Mouse (Mus musculus): Measurements from ENCODE around the gene Rsad2. TPM values are rescaled to one million over a fixed set of nuclear protein-coding genes. Genes with fewer than 3 reads are reported as not detected.

Gene Rsad2
- polyA plus RNA-seq, 1 experiment from 2014 or later: 0.54 TPM

DNA sequence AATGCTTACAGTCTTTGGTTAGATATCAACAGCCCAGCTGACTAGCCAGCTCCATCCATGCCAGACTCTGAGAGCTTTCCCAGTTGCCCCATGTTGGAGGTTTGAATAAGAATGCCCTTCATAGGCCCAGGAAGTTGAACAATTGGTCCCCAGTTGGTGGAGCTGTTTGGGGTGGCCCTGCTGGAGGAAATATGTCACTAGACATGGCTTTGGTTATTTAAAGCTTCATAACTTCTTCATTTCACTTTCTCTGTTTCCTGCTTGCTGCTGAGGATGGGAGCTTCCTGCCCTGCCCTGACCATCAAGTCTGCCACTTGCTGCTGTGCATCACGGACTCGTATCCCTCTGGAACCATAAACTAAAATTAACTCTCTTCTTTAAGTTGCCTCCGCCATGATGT lies 45.8 kb downstream of the Rsad2 start:
- 98% methylated on average over 3 of the region's 3 CpGs for WGBS
- Histone ChIP-seq H3K4me3 (ENCODE audit: low read depth, low read length) (no peak overlapping the region), H3K9ac (ENCODE audit: low read depth, low read length) (no peak overlapping the region), H3K9me3 (replicated peaks; ENCODE audit: control insufficient read depth, low read length, poor library complexity, severe bottlenecking) (no peaks in the 10 kb centered on the region), H3K27me3 (ENCODE audit: control insufficient read depth, insufficient read depth, low read depth, low read length) (no peaks in the 10 kb centered on the region), H3K4me1 (ENCODE audit: control insufficient read depth, insufficient read depth, low read length) (peaks cover 29% of the 10 kb centered on the region), H3K27ac (ENCODE audit: low read length) (no peak overlapping the region), H3K36me3 (ENCODE audit: control insufficient read depth, insufficient read depth, low read length) (no peaks in the 10 kb centered on the region; the same call in 1 of the 2 replicates), H3K4me2 (ENCODE audit: low read length) (no peak overlapping the region)
- no peak for ATAC-seq

DNA sequence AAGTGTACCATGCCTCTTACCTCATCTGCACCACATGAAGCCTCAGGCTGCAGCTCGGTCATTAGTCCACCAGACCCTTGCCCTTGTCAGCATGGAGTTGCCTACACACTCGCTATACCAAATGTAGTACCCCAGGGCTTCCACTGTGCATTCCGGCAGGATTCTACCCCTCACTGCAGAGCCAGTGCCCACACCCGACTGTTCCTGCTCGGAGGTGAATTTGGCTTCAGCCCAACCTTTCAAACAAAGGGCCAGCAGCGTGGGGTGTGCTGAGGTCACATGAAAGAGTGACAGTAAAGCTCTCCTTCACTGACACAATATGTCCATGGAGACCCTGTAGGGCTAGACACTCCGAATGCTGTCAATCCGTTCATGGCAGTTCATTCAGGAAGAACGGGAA lies 47.5 kb downstream of the Rsad2 start:
- Histone ChIP-seq H3K4me2 (ENCODE audit: low read length) (no peak overlapping the region), H3K4me3 (ENCODE audit: low read depth, low read length) (no peak overlapping the region), H3K27ac (ENCODE audit: low read length) (no peak overlapping the region), H3K36me3 (ENCODE audit: control insufficient read depth, insufficient read depth, low read length) (no peaks in the 10 kb centered on the region; the same call in 1 of the 2 replicates), H3K27me3 (ENCODE audit: control insufficient read depth, insufficient read depth, low read depth, low read length) (no peaks in the 10 kb centered on the region), H3K4me1 (ENCODE audit: control insufficient read depth, insufficient read depth, low read length) (peaks cover 29% of the 10 kb centered on the region), H3K9ac (ENCODE audit: low read depth, low read length) (no peak overlapping the region), H3K9me3 (replicated peaks; ENCODE audit: control insufficient read depth, low read length, poor library complexity, severe bottlenecking) (no peaks in the 10 kb centered on the region)
- no peak for ATAC-seq
- 63% methylated on average over 9 of the region's 9 CpGs for WGBS

DNA sequence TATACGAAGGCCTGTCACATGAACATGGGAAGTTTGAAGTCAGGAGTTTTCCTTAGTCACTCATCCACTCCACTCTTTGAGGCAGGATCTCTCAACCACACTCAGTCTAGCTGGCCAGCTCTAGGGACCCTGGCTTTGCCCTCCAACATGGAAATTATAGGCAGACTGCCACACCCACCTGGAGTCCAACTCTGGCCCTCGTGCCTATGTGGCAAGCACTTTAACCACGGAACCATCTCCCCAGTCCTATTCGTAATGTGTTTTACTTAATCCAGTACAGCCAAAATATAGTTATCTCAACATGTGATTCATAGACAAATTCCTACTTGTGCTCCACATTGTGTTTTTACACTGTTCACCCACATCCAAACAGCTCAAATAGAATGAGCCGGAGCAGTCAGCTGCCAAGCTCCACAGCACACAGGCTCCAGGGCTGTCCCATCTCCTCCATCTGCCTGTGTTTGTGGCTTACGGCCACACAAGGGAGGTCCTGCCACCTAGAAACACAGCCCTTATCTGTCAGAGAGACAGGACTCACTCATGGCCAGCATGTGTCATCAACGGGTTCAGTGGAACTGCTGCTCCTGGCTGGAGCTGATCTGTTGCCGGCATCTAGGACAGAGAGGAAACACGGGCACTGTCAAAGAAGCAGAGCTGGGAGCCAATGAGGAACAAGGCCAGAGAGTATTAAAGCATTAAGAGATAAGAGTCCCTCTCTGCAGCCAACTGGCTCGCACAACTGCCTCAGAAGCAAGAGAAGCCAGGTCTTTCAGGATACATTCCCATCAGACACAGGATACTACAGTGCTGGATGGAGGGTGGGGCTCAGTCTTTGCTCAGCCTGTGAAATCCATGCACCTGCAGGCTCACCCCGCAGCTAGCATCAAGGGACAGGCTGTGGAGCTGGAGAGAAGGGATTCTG lies 51.2 kb downstream of the Rsad2 start:
- Histone ChIP-seq H3K9ac (ENCODE audit: low read depth, low read length) (no peak overlapping the region), H3K27ac (ENCODE audit: low read length) (0 out of 2 replicates have a peak overlapping the region, but pooled peaks have one; percentile 17), H3K36me3 (ENCODE audit: control insufficient read depth, insufficient read depth, low read length) (peaks cover 3% of the 10 kb centered on the region; the same call in 1 of the 2 replicates), H3K4me1 (ENCODE audit: control insufficient read depth, insufficient read depth, low read length) (peaks cover 5% of the 10 kb centered on the region), H3K4me2 (ENCODE audit: low read length) (no peak overlapping the region), H3K4me3 (ENCODE audit: low read depth, low read length) (no peak overlapping the region), H3K27me3 (ENCODE audit: control insufficient read depth, insufficient read depth, low read depth, low read length) (no peaks in the 10 kb centered on the region), H3K9me3 (replicated peaks; ENCODE audit: control insufficient read depth, low read length, poor library complexity, severe bottlenecking) (no peaks in the 10 kb centered on the region)
- no peak for ATAC-seq
- WGBS: 76% methylated on average over 11 of the region's 11 CpGs

DNA sequence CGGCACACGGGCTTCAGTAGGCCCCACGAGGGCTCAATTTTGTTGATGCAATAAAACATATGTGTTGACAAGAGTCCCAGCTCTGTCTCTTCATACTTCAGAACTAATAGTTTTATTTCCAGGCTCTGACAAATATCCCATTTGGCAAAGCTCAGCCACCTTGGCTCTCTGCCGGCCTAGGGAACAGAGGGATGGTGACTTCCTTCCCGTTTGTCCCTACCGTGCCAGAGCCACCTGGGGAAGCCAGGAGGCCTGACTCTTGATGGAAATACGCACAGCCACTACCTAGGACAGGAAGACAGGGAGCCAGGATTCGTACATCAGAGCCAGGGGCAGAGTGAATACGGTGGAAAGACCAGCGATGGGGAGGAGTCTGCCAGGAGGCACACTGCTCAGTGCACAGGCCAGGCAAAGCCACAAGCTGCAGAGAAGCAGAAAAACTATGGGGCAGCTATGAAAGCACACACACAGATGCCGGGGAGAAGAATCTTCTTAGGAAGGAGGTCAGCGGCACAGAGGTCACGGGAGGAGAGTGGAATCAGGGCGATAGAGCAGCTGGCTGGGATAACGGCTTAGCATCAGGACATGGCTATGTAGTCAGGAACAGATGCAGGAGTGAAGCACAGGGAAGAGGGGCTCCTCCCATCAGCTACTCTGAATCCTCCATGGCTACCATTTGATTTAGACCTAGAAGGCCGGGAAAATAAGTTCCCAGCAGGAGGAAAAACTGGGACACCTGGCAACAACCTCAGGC lies 52.7 kb downstream of the Rsad2 start:
- Histone ChIP-seq H3K4me2 (ENCODE audit: low read length) (no peak overlapping the region), H3K4me3 (ENCODE audit: low read depth, low read length) (no peak overlapping the region), H3K4me1 (ENCODE audit: control insufficient read depth, insufficient read depth, low read length) (peaks cover 5% of the 10 kb centered on the region), H3K9ac (ENCODE audit: low read depth, low read length) (no peak overlapping the region), H3K36me3 (ENCODE audit: control insufficient read depth, insufficient read depth, low read length) (peaks cover 3% of the 10 kb centered on the region; the same call in 1 of the 2 replicates), H3K9me3 (replicated peaks; ENCODE audit: control insufficient read depth, low read length, poor library complexity, severe bottlenecking) (no peaks in the 10 kb centered on the region), H3K27ac (ENCODE audit: low read length) (no peak overlapping the region), H3K27me3 (ENCODE audit: control insufficient read depth, insufficient read depth, low read depth, low read length) (no peaks in the 10 kb centered on the region)
- no peak for ATAC-seq
- WGBS: 85% methylated on average over 16 of the region's 16 CpGs

DNA sequence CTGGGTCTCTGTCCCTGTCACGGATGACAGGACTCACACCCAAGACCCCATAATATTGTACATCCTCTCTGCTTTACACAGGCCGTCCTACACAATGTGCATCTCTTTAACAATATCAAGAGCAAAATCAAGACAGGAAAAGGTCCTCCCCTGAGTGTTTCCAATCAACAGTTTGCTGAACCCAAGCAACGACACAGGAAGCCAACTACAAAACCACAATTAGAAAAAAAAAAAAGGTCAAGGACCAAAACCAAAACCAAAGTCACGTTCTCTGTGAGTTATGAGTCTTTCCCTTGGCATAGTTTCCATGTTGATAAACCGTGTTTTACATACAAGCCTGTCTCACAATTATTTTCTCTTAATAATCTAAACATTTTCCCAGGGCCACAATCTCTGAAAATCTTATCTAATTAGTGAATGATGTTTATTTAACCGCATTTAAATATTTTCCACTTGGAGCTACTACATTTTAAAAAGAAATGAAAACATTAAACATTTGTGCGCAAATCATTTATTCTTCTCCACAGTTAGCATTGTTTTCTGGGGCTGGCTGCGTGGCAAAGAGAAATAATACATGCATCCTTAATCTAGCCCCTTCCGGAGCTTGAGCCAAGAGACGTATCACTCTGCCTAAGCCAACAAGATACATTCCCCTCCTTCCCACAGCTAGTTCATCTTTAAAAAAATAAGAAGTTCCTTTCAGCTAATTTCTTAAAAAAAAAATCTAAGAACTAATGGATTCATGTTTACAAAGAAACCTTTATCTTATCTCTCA lies 54.4 kb downstream of the Rsad2 start:
- no peak for ATAC-seq
- no peak overlapping the region for H3K27ac ChIP-seq (ENCODE audit: low read length)
- peaks cover 3% of the 10 kb centered on the region; the same call in 1 of the 2 replicates for H3K36me3 ChIP-seq (ENCODE audit: control insufficient read depth, insufficient read depth, low read length)
- H3K9me3 ChIP-seq (replicated peaks; ENCODE audit: control insufficient read depth, low read length, poor library complexity, severe bottlenecking): no peaks in the 10 kb centered on the region
- no peaks in the 10 kb centered on the region for H3K27me3 ChIP-seq (ENCODE audit: control insufficient read depth, insufficient read depth, low read depth, low read length)
- no peak overlapping the region for H3K4me2 ChIP-seq (ENCODE audit: low read length)
- WGBS: 87% methylated on average over 10 of the region's 10 CpGs
- no peak overlapping the region for H3K4me3 ChIP-seq (ENCODE audit: low read depth, low read length)
- H3K4me1 ChIP-seq (ENCODE audit: control insufficient read depth, insufficient read depth, low read length): peaks cover 5% of the 10 kb centered on the region
- no peak overlapping the region for H3K9ac ChIP-seq (ENCODE audit: low read depth, low read length)

DNA sequence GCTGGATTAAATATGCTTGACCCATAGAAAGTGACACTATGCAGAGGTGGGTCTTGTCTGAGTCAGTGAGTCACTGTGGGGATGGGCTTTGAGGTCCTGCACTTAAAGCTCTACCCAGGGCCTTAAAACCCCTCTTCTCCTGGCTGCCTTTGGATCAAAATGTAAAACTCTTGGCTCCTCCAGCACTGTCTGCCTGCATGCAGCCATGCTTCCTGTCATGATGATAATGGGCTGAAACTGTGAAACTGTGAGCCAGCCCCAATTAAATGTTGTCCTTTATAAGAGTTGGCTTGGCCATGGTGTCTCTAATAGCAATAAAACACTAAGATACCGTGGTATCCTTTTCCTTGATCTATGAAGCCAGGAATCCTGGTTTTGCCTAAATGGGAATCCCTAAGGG lies 55.0 kb downstream of the Rsad2 start:
- peaks cover 3% of the 10 kb centered on the region; the same call in 1 of the 2 replicates for H3K36me3 ChIP-seq (ENCODE audit: control insufficient read depth, insufficient read depth, low read length)
- WGBS: 84% methylated on average over 1 of the region's 1 CpGs
- no peaks in the 10 kb centered on the region for H3K27me3 ChIP-seq (ENCODE audit: control insufficient read depth, insufficient read depth, low read depth, low read length)
- ATAC-seq: no peak
- no peaks in the 10 kb centered on the region for H3K9me3 ChIP-seq (replicated peaks; ENCODE audit: control insufficient read depth, low read length, poor library complexity, severe bottlenecking)
- no peak overlapping the region for H3K9ac ChIP-seq (ENCODE audit: low read depth, low read length)
- H3K27ac ChIP-seq (ENCODE audit: low read length): no peak overlapping the region
- peaks cover 5% of the 10 kb centered on the region for H3K4me1 ChIP-seq (ENCODE audit: control insufficient read depth, insufficient read depth, low read length)
- no peak overlapping the region for H3K4me2 ChIP-seq (ENCODE audit: low read length)
- H3K4me3 ChIP-seq (ENCODE audit: low read depth, low read length): no peak overlapping the region

DNA sequence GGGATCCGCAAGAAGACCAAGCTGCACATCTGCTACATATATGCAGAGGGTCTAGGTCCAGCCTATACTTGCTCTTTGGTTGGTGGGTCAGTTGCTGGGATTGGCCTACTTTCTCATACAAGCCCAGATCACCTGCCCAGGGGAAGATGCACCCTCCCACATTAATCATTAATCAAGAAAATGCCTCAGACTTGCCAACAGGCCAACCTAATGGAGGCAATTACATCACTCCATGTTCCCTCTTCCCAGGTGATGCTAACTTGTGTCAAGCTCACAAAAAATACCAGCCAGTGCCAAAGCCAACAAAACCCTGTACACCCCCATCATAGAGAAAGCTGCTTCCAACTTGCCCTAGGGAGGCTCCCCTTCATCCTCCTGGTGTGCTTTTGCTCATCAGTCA lies 55.5 kb downstream of the Rsad2 start:
- peaks cover 5% of the 10 kb centered on the region for H3K4me1 ChIP-seq (ENCODE audit: control insufficient read depth, insufficient read depth, low read length)
- no peak overlapping the region for H3K4me2 ChIP-seq (ENCODE audit: low read length)
- no peak for ATAC-seq
- no peaks in the 10 kb centered on the region for H3K27me3 ChIP-seq (ENCODE audit: control insufficient read depth, insufficient read depth, low read depth, low read length)
- H3K36me3 ChIP-seq (ENCODE audit: control insufficient read depth, insufficient read depth, low read length): peaks cover 3% of the 10 kb centered on the region; the same call in 1 of the 2 replicates
- no peak overlapping the region for H3K4me3 ChIP-seq (ENCODE audit: low read depth, low read length)
- H3K9me3 ChIP-seq (replicated peaks; ENCODE audit: control insufficient read depth, low read length, poor library complexity, severe bottlenecking): no peaks in the 10 kb centered on the region
- H3K9ac ChIP-seq (ENCODE audit: low read depth, low read length): no peak overlapping the region
- 100% methylated on average over 1 of the region's 1 CpGs for WGBS
- H3K27ac ChIP-seq (ENCODE audit: low read length): no peak overlapping the region

DNA sequence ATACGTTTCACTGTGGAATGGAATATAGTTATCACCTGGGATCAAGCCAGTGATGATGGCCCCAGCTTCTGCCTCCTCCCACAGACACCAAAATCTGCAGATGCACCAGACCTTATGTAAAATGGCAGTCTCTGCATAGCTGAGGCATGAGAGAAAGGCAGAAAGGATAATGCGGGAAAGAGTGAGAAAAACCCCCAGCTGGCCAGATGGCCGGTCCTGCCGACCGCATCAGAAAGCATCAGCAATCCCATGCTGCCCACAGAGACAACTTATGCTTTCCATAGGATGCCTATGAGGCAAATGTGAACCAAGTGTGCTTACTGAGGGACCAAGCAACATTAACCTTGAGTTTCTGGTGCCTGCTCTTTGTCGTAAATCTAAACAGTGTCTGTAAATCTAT lies 56.9 kb downstream of the Rsad2 start:
- ATAC-seq: no peak
- no peak overlapping the region for H3K4me2 ChIP-seq (ENCODE audit: low read length)

More for the DNA sequence above, 56.9 kb downstream of the Rsad2 start:
- Histone ChIP-seq H3K9me3 (replicated peaks; ENCODE audit: control insufficient read depth, low read length, poor library complexity, severe bottlenecking) (no peaks in the 10 kb centered on the region), H3K4me1 (ENCODE audit: control insufficient read depth, insufficient read depth, low read length) (peaks cover 8% of the 10 kb centered on the region), H3K9ac (ENCODE audit: low read depth, low read length) (no peak overlapping the region), H3K4me3 (ENCODE audit: low read depth, low read length) (no peak overlapping the region), H3K27me3 (ENCODE audit: control insufficient read depth, insufficient read depth, low read depth, low read length) (no peaks in the 10 kb centered on the region), H3K27ac (ENCODE audit: low read length) (no peak overlapping the region), H3K36me3 (ENCODE audit: control insufficient read depth, insufficient read depth, low read length) (peaks cover 3% of the 10 kb centered on the region; the same call in 1 of the 2 replicates)
- WGBS: 85% methylated on average over 6 of the region's 6 CpGs
